Mouse (Mus musculus) limb, embryonic 14.5 days (tissue): ENCODE results near the gene Gsk3a. TPM values are rescaled to one million over a fixed set of nuclear protein-coding genes. Genes with fewer than 3 reads are reported as not detected.
A peak's percentile ranks its signal among the peaks of the same experiment; 100 is the strongest.

Experiments
- ATAC-seq: fragments of 200-750 bp; cut with Nextera tagmentation; 2 replicates; pipeline ENCODE4 v1.8.0; 2017; ENCODE audit warnings: low read depth, moderate number of reproducible peaks, moderate TSS enrichment; ENCODE audit not compliant: low FRiP score
- DNase-seq: peaks from one replicate; pipeline ENCODE4 v3.0.0-alpha.2; 2015; ENCODE audit warnings: low spot score
- H3K27ac ChIP-seq: fragments of 300-500 bp; sonication (generic); replicated peaks from 2 replicates; pipeline ENCODE4 v1.5.1; 2014; ENCODE audit warnings: low read depth, mild to moderate bottlenecking, low read length, moderate library complexity, mixed read lengths
- H3K27me3 ChIP-seq: fragments of 300-500 bp; sonication (generic); 2 replicates; pipeline ENCODE4 v1.6.1; 2014; ENCODE audit warnings: low read length, mixed read lengths; ENCODE audit not compliant: control insufficient read depth, insufficient read depth
- H3K36me3 ChIP-seq: fragments of 300-500 bp; sonication (generic); 2 replicates; pipeline ENCODE4 v1.6.1; 2014; ENCODE audit warnings: mild to moderate bottlenecking, low read length, moderate library complexity, mixed read lengths; ENCODE audit not compliant: control insufficient read depth, insufficient read depth
- H3K4me1 ChIP-seq: fragments of 300-500 bp; sonication (generic); 2 replicates; pipeline ENCODE4 v1.6.1; 2014; ENCODE audit warnings: antibody characterized with exemption, low read length, mixed read lengths; ENCODE audit not compliant: control insufficient read depth, insufficient read depth
- H3K4me2 ChIP-seq: fragments of 300-500 bp; sonication (generic); replicated peaks from 2 replicates; pipeline ENCODE4 v1.6.1; 2014; ENCODE audit warnings: low read depth, mild to moderate bottlenecking, low read length, moderate library complexity; ENCODE audit not compliant: severe bottlenecking
- H3K4me3 ChIP-seq: fragments of 300-500 bp; sonication (generic); replicated peaks from 2 replicates; pipeline ENCODE4 v1.5.1; 2014; ENCODE audit warnings: low read length
- H3K9ac ChIP-seq: fragments of 300-500 bp; sonication (generic); 2 replicates; pipeline ENCODE4 v1.6.1; 2014; ENCODE audit warnings: mild to moderate bottlenecking, low read depth, low read length, moderate library complexity; ENCODE audit not compliant: severe bottlenecking
- H3K9me3 ChIP-seq: fragments of 300-500 bp; sonication (generic); 2 replicates; pipeline ENCODE4 v1.6.1; 2016; ENCODE audit warnings: low read length; ENCODE audit not compliant: control insufficient read depth
- POLR2A ChIP-seq: fragments of 200-500 bp; IDR thresholded peaks from 2 replicates; pipeline ENCODE4 v1.8.0; 2012; ENCODE audit warnings: inconsistent platforms, mild to moderate bottlenecking, moderate library complexity, borderline replicate concordance; ENCODE audit not compliant: insufficient read depth, insufficient read length; ENCODE audit errors: extremely low read depth
- WGBS: fragments of 180-500 bp; shearing (Covaris S2); extraction: QIAGEN DNeasy Blood & Tissue Kit; methylation state at CpG from one replicate; pipeline ENCODE4 v1.1.7; 2014; 5-methylcytosine and 5-hydroxymethylcytosine counted together
- polyA plus RNA-seq, 2 experiments: library from polyadenylated mRNA; depleted of rRNA in 1 of 2; stranded (reverse) in 1 of 2; unstranded in 1 of 2; fragments of >200 nt; fragmentation: Nextera tagmentation in 1 of 2; extraction: Ambion mirVana in 1 of 2; gene quantifications; 2 replicates each; pipeline versions ENCODE4 v1.2.1 to v1.2.3; 2012 to 2014

Gene Gsk3a
- polyA plus RNA-seq, 2 experiments: 16.3 to 155 TPM

DNA sequence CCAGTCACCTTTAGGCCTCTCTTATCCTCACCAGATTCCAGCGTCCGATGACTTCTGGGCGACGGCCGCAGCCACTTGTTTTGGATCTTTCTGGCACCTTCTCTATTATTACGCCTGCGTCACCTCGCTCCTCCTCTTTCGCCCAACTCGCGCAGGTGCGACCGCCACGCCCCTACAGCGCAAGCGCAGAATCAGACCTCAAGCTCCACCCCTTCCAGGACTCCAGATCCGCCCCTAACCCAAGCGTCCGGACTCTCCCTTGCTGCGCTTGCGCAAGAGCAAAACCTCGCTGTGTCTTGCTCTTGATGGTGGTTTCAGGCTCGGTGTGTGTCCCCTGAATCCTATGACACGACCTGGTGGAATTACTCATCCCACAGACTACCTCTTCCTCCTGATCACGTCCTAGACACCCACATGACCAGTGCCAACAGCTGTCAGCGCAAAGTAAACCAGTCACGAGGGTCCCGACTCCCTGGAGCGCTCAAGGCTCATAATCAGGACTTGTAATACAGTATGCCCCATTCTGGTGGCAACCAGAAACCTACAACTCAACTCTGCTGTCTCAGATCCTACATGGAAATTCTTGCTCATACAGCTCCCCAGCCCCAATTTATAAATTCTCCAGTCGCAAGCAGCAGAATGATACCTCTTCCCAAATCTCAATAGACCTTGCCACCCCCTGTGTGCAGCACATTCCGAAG is 17.7 kb downstream of the Gsk3a start:
- peak overlapping the region; percentile 70 for H3K9ac ChIP-seq
- 2% methylated on average over 31 of the region's 31 CpGs for WGBS
- peak; percentile 80 for ATAC-seq

DNA sequence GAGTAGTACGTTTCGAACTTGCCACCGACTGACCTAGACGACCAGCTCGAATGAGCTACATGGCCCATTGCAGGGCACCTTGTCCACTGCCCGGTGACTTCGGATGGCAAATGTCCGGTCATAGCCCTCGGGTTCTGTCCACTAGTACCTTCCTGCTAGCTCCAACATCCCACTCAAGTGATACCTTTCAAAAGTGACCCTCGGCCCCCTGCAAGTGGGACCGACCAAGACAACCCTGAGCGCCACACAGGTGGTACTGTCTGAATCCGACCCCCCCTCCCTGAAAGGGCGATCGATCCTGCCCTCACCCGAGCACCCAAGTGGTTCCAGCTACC is 18.3 kb downstream of the Gsk3a start:
- under 1% methylated on average over 16 of the region's 16 CpGs for WGBS
- 0 out of 2 replicates have a peak overlapping the region, but pooled peaks have one; percentile 61 for H3K27ac ChIP-seq
- H3K9me3 ChIP-seq: no peaks in the 10 kb centered on the region
- peak overlapping the region; percentile 72 for H3K4me3 ChIP-seq
- 0 out of 2 replicates have a peak, but pooled peaks have one; percentile 1 for ATAC-seq
- peak overlapping the region; percentile 91 for H3K4me2 ChIP-seq
- no peaks in the 10 kb centered on the region for H3K27me3 ChIP-seq
- H3K4me1 ChIP-seq: peaks cover 23% of the 10 kb centered on the region
- peak overlapping the region; percentile 70 for H3K9ac ChIP-seq
- no peak for TF ChIP-seq POLR2A
- no peak for DNase-seq
- peaks cover 24% of the 10 kb centered on the region for H3K36me3 ChIP-seq

More for the DNA sequence above, 17.7 kb downstream of the Gsk3a start:
- Histone ChIP-seq H3K36me3 (peaks cover 28% of the 10 kb centered on the region), H3K4me3 (peak overlapping the region; percentile 72), H3K27ac (peak overlapping the region; percentile 61; the same call in 1 of the 2 replicates), H3K27me3 (no peaks in the 10 kb centered on the region), H3K9me3 (no peaks in the 10 kb centered on the region), H3K4me1 (peaks cover 23% of the 10 kb centered on the region), H3K4me2 (peak overlapping the region; percentile 91)
- peak; percentile 96 for DNase-seq
- no peak for TF ChIP-seq POLR2A

DNA sequence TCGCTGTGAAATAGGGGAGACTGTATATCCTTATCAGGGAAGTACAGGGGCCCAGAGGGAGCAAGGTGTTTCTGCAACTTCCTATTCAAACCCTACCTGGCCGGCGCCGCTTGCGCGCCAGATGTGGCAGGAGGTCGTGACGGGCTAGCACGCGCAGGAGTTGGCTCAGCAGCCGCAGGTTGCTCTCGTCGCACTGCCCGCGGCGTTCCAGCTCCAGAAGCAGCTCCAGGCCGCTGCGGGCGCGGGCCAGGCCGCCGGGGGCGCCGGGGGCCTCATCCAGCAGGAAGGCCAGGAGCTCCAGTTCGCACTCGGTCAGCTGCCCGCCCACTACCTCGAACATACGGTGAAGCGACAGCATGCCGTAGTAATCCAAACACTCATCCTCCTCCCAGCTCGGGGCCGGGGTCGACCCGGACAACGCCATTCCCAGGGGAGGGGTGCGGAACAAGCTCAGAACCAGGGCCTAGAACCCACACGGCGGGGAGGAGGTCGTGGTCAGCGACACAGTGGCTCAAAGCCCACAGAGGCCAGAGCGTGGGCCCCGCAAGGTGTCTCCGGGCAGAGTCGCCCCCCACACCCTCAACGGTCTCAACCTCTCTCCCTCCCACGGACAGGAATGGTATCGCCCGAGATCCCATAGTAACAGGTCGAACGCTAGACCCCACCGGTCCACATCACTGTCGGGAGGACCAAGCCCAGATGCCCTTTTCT is 18.8 kb downstream of the Gsk3a start:
- Histone ChIP-seq H3K4me3 (peak overlapping the region; percentile 72), H3K9ac (peak overlapping the region; percentile 70), H3K36me3 (peaks cover 19% of the 10 kb centered on the region), H3K27me3 (no peaks in the 10 kb centered on the region), H3K9me3 (no peaks in the 10 kb centered on the region), H3K4me2 (peak overlapping the region; percentile 91), H3K27ac (0 out of 2 replicates have a peak overlapping the region, but pooled peaks have one; percentile 68), H3K4me1 (peaks cover 23% of the 10 kb centered on the region)
- peak; percentile 75 for DNase-seq
- ATAC-seq: 0 out of 2 replicates have a peak, but pooled peaks have one; percentile 10
- under 1% methylated on average over 43 of the region's 53 CpGs for WGBS
- TF ChIP-seq POLR2A: no peak

DNA sequence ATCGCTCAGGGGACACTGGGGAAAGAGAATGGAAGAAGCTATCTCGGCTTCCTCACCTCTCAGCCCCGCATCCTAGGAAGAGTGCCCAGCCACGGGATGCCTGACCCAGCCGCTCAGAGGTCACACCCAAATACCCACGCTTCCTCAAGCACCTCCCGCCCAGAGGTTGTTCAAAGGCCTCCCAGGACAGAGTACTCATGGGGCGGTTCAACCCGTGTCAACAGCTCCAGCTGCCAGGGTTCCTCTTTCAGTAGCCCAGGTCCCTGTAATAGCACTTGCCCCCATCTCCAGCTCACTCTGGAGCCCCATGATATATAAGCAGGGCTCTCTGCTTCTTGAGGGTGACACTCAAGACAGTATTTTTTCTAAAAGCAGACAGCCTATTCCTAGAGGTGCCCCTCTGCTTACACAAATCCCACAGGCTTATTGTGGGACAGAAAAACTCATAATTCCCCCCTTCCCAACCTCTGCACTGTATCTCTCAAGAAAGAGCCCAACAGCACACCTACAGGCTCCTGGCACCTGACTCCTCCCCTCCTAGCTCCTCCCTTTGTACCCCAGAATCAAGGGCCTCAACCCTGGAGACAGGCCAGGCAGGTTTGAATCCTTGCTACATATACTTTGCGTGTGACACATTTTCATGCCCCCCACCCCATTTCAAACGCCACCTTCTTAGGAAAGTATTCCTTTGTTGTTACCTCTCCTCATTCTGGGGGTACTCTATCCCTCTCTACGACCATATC is 19.8 kb downstream of the Gsk3a start:
- Histone ChIP-seq H3K9me3 (no peaks in the 10 kb centered on the region), H3K4me2 (no peak overlapping the region), H3K36me3 (peaks cover 9% of the 10 kb centered on the region), H3K27me3 (no peaks in the 10 kb centered on the region), H3K4me3 (no peak overlapping the region), H3K9ac (0 out of 2 replicates have a peak overlapping the region, but pooled peaks have one; percentile 70), H3K27ac (no peak overlapping the region), H3K4me1 (peaks cover 23% of the 10 kb centered on the region)
- no peak for TF ChIP-seq POLR2A
- DNase-seq (no peak), ATAC-seq (no peak)
- 62% methylated on average over 12 of the region's 12 CpGs for WGBS

DNA sequence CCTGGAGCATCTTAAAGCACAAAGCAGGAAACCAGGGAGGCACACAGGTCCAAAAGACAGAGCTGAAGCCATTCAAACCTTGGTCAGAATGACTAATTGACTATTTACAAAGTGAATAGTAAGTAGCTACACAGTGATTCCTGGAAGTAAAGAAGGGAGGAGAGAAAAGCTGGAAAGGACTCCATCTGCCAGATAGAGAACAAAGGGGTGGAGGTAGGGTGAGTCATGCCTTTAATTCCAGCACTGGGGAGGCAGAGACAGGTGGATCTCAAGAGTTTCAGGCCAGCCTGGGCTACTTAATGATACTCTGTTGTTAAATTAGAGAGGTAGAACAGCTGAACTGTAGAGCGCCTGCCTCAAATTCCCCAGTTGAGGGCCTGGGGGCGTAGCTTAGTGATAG is 23.5 kb downstream of the Gsk3a start:
- no peak for DNase-seq
- Histone ChIP-seq H3K9ac (no peak overlapping the region), H3K4me3 (no peak overlapping the region), H3K4me2 (no peak overlapping the region), H3K36me3 (peaks cover 27% of the 10 kb centered on the region), H3K27ac (no peak overlapping the region), H3K27me3 (no peaks in the 10 kb centered on the region), H3K4me1 (peaks cover 4% of the 10 kb centered on the region; the same call in 1 of the 2 replicates), H3K9me3 (no peaks in the 10 kb centered on the region)
- 91% methylated on average over 2 of the region's 2 CpGs for WGBS
- no peak for ATAC-seq
- no peak for TF ChIP-seq POLR2A
